8 mouse cellular contexts compared by ENCODE assay signal in the genomic region with DNA sequence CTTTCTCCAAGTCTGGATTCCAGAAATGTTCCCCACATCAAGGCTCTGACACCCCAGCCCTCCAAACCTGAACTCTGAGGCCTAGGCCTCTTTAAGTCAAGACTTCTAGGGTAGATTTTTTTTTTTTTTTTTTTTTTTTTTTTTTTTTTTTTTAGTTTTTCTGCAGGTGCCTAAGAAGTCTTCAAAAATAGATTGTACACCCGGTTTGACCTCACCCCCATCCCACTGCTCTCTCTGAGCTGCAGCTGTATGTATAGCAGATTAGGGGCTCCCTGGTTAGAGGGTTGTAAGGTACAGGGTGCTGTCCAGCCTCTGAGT. TPM values are rescaled to one million over a fixed set of nuclear protein-coding genes. Genes with fewer than 3 reads are reported as not detected.
DNase-seq lines count a peak whose midpoint lies in the region; ATAC-seq and TF ChIP-seq lines count a peak whose summit lies in the region.
"Not testable (repeated sequence)": the region's sequence is repeated elsewhere in the genome, so short reads cannot be mapped to it uniquely, and the experiment has no call there.
"Had no signal": no experiment of that assay in that cellular context is flagged by ENCODE, and none has a peak within 500 bp of the region (broad histone marks: within the 10 kb centered on the region; RNA-seq: fewer than 3 reads in every experiment).

No protein-coding gene starts in this region.

- H3K27me3 ChIP-seq in forebrain, embryonic 13.5 days: peaks cover 20% of the 10 kb centered on the region
- not testable (repeated sequence) for H3K27me3 ChIP-seq in heart, embryonic 15.5 days; intestine, embryonic 15.5 days (replicated peaks); limb, embryonic 14.5 days (ENCODE audit: control insufficient read depth, insufficient read depth, low read length); lung, embryonic 16.5 days (ENCODE audit: control insufficient read depth, insufficient read depth, low read depth, low read length)
- H3K27me3 ChIP-seq in neural tube, embryonic 13.5 days: peaks cover 40% of the 10 kb centered on the region

- H3K36me3 ChIP-seq in forebrain, embryonic 13.5 days (ENCODE audit: poor library complexity, severe bottlenecking); heart, embryonic 15.5 days; intestine, embryonic 15.5 days; lung, embryonic 16.5 days (ENCODE audit: control insufficient read depth, insufficient read depth, low read length); neural tube, embryonic 13.5 days: not testable (repeated sequence)
- H3K36me3 ChIP-seq in limb, embryonic 14.5 days (ENCODE audit: control insufficient read depth, insufficient read depth, low read length): peaks cover 21% of the 10 kb centered on the region

- 0 out of 2 replicates have a peak overlapping the region, but pooled peaks have one; percentile 63 for H3K4me3 ChIP-seq in brown adipose tissue, adult 24 weeks (ENCODE audit: insufficient read depth, low read depth, low read length)
- H3K4me3 ChIP-seq in forebrain, embryonic 13.5 days; intestine, embryonic 15.5 days (replicated peaks); neural tube, embryonic 13.5 days: not testable (repeated sequence)
- H3K4me3 ChIP-seq in heart, embryonic 15.5 days: peak overlapping the region; percentile 55
- 0 out of 2 replicates have a peak overlapping the region, but pooled peaks have one; percentile 29 for H3K4me3 ChIP-seq in limb, embryonic 14.5 days (replicated peaks; ENCODE audit: low read length)
- H3K4me3 ChIP-seq in lung, embryonic 16.5 days (ENCODE audit: low read length): peak overlapping the region; percentile 46

- WGBS in forebrain, embryonic 13.5 days: 14% methylated on average over 1 of the region's 1 CpGs
- 26% methylated on average over 1 of the region's 1 CpGs for WGBS in heart, embryonic 15.5 days
- WGBS in intestine, embryonic 15.5 days: 12% methylated on average over 1 of the region's 1 CpGs
- 17% methylated on average over 1 of the region's 1 CpGs for WGBS in limb, embryonic 14.5 days
- WGBS in lung, embryonic 16.5 days: 8% methylated on average over 1 of the region's 1 CpGs
- WGBS in neural tube, embryonic 13.5 days: 26% methylated on average over 1 of the region's 1 CpGs

- H3K9ac ChIP-seq in forebrain, embryonic 13.5 days; heart, embryonic 15.5 days; intestine, embryonic 15.5 days; limb, embryonic 14.5 days (ENCODE audit: low read depth, low read length, severe bottlenecking); neural tube, embryonic 13.5 days: not testable (repeated sequence)
- peak overlapping the region; percentile 65; the same call in 1 of the 2 replicates for H3K9ac ChIP-seq in lung, embryonic 16.5 days (ENCODE audit: low read length)

- peak overlapping the region; percentile 65 for H3K4me2 ChIP-seq in forebrain, embryonic 13.5 days
- H3K4me2 ChIP-seq in heart, embryonic 15.5 days: peak overlapping the region; percentile 86
- H3K4me2 ChIP-seq in intestine, embryonic 15.5 days (replicated peaks): peak overlapping the region; percentile 67
- peak overlapping the region; percentile 54 for H3K4me2 ChIP-seq in limb, embryonic 14.5 days (replicated peaks; ENCODE audit: low read depth, low read length, severe bottlenecking)
- H3K4me2 ChIP-seq in lung, embryonic 16.5 days (ENCODE audit: low read depth, low read length): peak overlapping the region; percentile 69
- peak overlapping the region; percentile 55 for H3K4me2 ChIP-seq in neural tube, embryonic 13.5 days

- not testable (repeated sequence) for ATAC-seq in forebrain, embryonic 13.5 days; intestine, embryonic 15.5 days; limb, embryonic 14.5 days (ENCODE audit: low FRiP score, low read depth); lung, embryonic 16.5 days (ENCODE audit: low read depth); neural tube, embryonic 13.5 days (ENCODE audit: low read depth)
- peak; percentile 1; the same call in 1 of the 2 replicates for ATAC-seq in heart, embryonic 15.5 days (replicated peaks; ENCODE audit: insufficient number of reproducible peaks, insufficient read depth, low FRiP score, low read depth)

- not testable (repeated sequence) for TF ChIP-seq POLR2A in limb, embryonic 14.5 days (IDR thresholded peaks at IDR 0.05; ENCODE audit: borderline replicate concordance, extremely low read depth, insufficient read depth, insufficient read length)

- H3K9me3 ChIP-seq in forebrain, embryonic 13.5 days (replicated peaks); heart, embryonic 15.5 days (replicated peaks); intestine, embryonic 15.5 days; limb, embryonic 14.5 days (ENCODE audit: control insufficient read depth, low read length); lung, embryonic 16.5 days (ENCODE audit: control insufficient read depth, low read length); neural tube, embryonic 13.5 days: not testable (repeated sequence)

- DNase-seq in limb, embryonic 14.5 days (ENCODE audit: low spot score): not testable (repeated sequence)

- peaks cover 14% of the 10 kb centered on the region for H3K4me1 ChIP-seq in brown adipose tissue, adult 24 weeks (ENCODE audit: control insufficient read depth, insufficient read depth, insufficient read length, low read length)
- peaks cover 39% of the 10 kb centered on the region for H3K4me1 ChIP-seq in forebrain, embryonic 13.5 days
- peaks cover 53% of the 10 kb centered on the region for H3K4me1 ChIP-seq in heart, embryonic 15.5 days (replicated peaks)
- H3K4me1 ChIP-seq in intestine, embryonic 15.5 days (replicated peaks): peaks cover 46% of the 10 kb centered on the region
- peaks cover 49% of the 10 kb centered on the region for H3K4me1 ChIP-seq in limb, embryonic 14.5 days (ENCODE audit: control insufficient read depth, insufficient read depth, low read length)
- H3K4me1 ChIP-seq in lung, embryonic 16.5 days (replicated peaks; ENCODE audit: control insufficient read depth, insufficient read depth, low read length): peaks cover 42% of the 10 kb centered on the region
- peaks cover 48% of the 10 kb centered on the region for H3K4me1 ChIP-seq in neural tube, embryonic 13.5 days (replicated peaks)

- peak overlapping the region; percentile 48; the same call in 1 of the 2 replicates for H3K27ac ChIP-seq in brown adipose tissue, adult 24 weeks (replicated peaks; ENCODE audit: low read depth, low read length)
- H3K27ac ChIP-seq in forebrain, embryonic 13.5 days: 0 out of 2 replicates have a peak overlapping the region, but pooled peaks have one; percentile 19
- H3K27ac ChIP-seq in heart, embryonic 15.5 days: peak overlapping the region; percentile 94
- peak overlapping the region; percentile 95 for H3K27ac ChIP-seq in intestine, embryonic 15.5 days
- peak overlapping the region; percentile 92 for H3K27ac ChIP-seq in limb, embryonic 14.5 days (replicated peaks; ENCODE audit: low read depth, low read length)
- peak overlapping the region; percentile 96 for H3K27ac ChIP-seq in lung, embryonic 16.5 days (ENCODE audit: low read length)
- H3K27ac ChIP-seq in neural tube, embryonic 13.5 days (replicated peaks): peak overlapping the region; percentile 74

RNA-seq across cellular contexts. Expression of a gene that starts 6.4 kb away (rescaled TPM):
- 19.2 and 21.2 TPM in 2 replicates for polyA plus RNA-seq in brown adipose tissue, adult 24 weeks (2012; ENCODE audit: insufficient read depth, insufficient read length, missing spikeins)
- polyA plus RNA-seq in forebrain, embryonic 13.5 days (2015; fragmentation: Nextera tagmentation; extraction: Ambion mirVana): 169 and 177 TPM in 2 replicates
- polyA plus RNA-seq in heart, embryonic 15.5 days (2015; fragmentation: Nextera tagmentation; extraction: Ambion mirVana): 73.6 and 86.5 TPM in 2 replicates
- 131 and 133 TPM in 2 replicates for polyA plus RNA-seq in intestine, embryonic 15.5 days (2015; fragmentation: Nextera tagmentation; extraction: Ambion mirVana)
- 48.9 and 78.6 TPM in 2 replicates for polyA plus RNA-seq in limb, embryonic 14.5 days (2012; rRNA removed)
- 122 and 128 TPM in 2 replicates for polyA plus RNA-seq in limb, embryonic 14.5 days (2014; fragmentation: Nextera tagmentation; extraction: Ambion mirVana)
- 122 and 134 TPM in 2 replicates for polyA plus RNA-seq in lung, embryonic 16.5 days (2015; fragmentation: Nextera tagmentation; extraction: Ambion mirVana)
- polyA plus RNA-seq in neural tube, embryonic 13.5 days (2015; fragmentation: Nextera tagmentation; extraction: Ambion mirVana): 101 and 115 TPM in 2 replicates

RNA-seq across cellular contexts. Expression of a gene that starts 7.7 kb away (rescaled TPM):
- 10.7 and 14.1 TPM in 2 replicates for polyA plus RNA-seq in brown adipose tissue, adult 24 weeks (2012; ENCODE audit: insufficient read depth, insufficient read length, missing spikeins)
- polyA plus RNA-seq in forebrain, embryonic 13.5 days (2015; fragmentation: Nextera tagmentation; extraction: Ambion mirVana): 2.6 and 3.2 TPM in 2 replicates
- 6.2 and 7.5 TPM in 2 replicates for polyA plus RNA-seq in heart, embryonic 15.5 days (2015; fragmentation: Nextera tagmentation; extraction: Ambion mirVana)
- polyA plus RNA-seq in intestine, embryonic 15.5 days (2015; fragmentation: Nextera tagmentation; extraction: Ambion mirVana): 8.8 and 11.8 TPM in 2 replicates
- polyA plus RNA-seq in limb, embryonic 14.5 days (2012; rRNA removed): 30.6 and 43.7 TPM in 2 replicates
- polyA plus RNA-seq in limb, embryonic 14.5 days (2014; fragmentation: Nextera tagmentation; extraction: Ambion mirVana): 18.1 and 20.4 TPM in 2 replicates
- 6.6 and 8.0 TPM in 2 replicates for polyA plus RNA-seq in lung, embryonic 16.5 days (2015; fragmentation: Nextera tagmentation; extraction: Ambion mirVana)
- 2.6 and 2.9 TPM in 2 replicates for polyA plus RNA-seq in neural tube, embryonic 13.5 days (2015; fragmentation: Nextera tagmentation; extraction: Ambion mirVana)

RNA-seq across cellular contexts. Expression of a gene that starts 14.8 kb away (rescaled TPM):
- polyA plus RNA-seq in brown adipose tissue, adult 24 weeks (2012; ENCODE audit: insufficient read depth, insufficient read length, missing spikeins): 20.9 and 27.6 TPM in 2 replicates
- polyA plus RNA-seq in forebrain, embryonic 13.5 days (2015; fragmentation: Nextera tagmentation; extraction: Ambion mirVana): 49.9 and 59.1 TPM in 2 replicates
- polyA plus RNA-seq in heart, embryonic 15.5 days (2015; fragmentation: Nextera tagmentation; extraction: Ambion mirVana): 42.6 and 47.5 TPM in 2 replicates
- polyA plus RNA-seq in intestine, embryonic 15.5 days (2015; fragmentation: Nextera tagmentation; extraction: Ambion mirVana): 58.7 and 67.6 TPM in 2 replicates
- polyA plus RNA-seq in limb, embryonic 14.5 days (2012; rRNA removed): 29.2 and 52.0 TPM in 2 replicates
- polyA plus RNA-seq in limb, embryonic 14.5 days (2014; fragmentation: Nextera tagmentation; extraction: Ambion mirVana): 59.4 and 61.1 TPM in 2 replicates
- polyA plus RNA-seq in lung, embryonic 16.5 days (2015; fragmentation: Nextera tagmentation; extraction: Ambion mirVana): 52.9 and 59.5 TPM in 2 replicates
- 49.2 and 54.2 TPM in 2 replicates for polyA plus RNA-seq in neural tube, embryonic 13.5 days (2015; fragmentation: Nextera tagmentation; extraction: Ambion mirVana)

RNA-seq across cellular contexts. Expression of a gene that starts 33.5 kb away (rescaled TPM):
- polyA plus RNA-seq in brown adipose tissue, adult 24 weeks (2012; ENCODE audit: insufficient read depth, insufficient read length, missing spikeins): 9.0 and 15.7 TPM in 2 replicates
- 25.8 and 25.9 TPM in 2 replicates for polyA plus RNA-seq in forebrain, embryonic 13.5 days (2015; fragmentation: Nextera tagmentation; extraction: Ambion mirVana)
- 13.7 and 15.5 TPM in 2 replicates for polyA plus RNA-seq in heart, embryonic 15.5 days (2015; fragmentation: Nextera tagmentation; extraction: Ambion mirVana)
- polyA plus RNA-seq in intestine, embryonic 15.5 days (2015; fragmentation: Nextera tagmentation; extraction: Ambion mirVana): 24.4 and 28.7 TPM in 2 replicates
- polyA plus RNA-seq in limb, embryonic 14.5 days (2012; rRNA removed): 44.3 and 47.9 TPM in 2 replicates
- polyA plus RNA-seq in limb, embryonic 14.5 days (2014; fragmentation: Nextera tagmentation; extraction: Ambion mirVana): 26.2 and 28.3 TPM in 2 replicates
- polyA plus RNA-seq in lung, embryonic 16.5 days (2015; fragmentation: Nextera tagmentation; extraction: Ambion mirVana): 36.0 and 40.3 TPM in 2 replicates
- 23.6 and 29.1 TPM in 2 replicates for polyA plus RNA-seq in neural tube, embryonic 13.5 days (2015; fragmentation: Nextera tagmentation; extraction: Ambion mirVana)

RNA-seq across cellular contexts. Expression of a gene that starts 51.6 kb away (rescaled TPM):
- 0.52 TPM in 1 of 2 replicates, not detected in the other for polyA plus RNA-seq in brown adipose tissue, adult 24 weeks (2012; ENCODE audit: insufficient read depth, insufficient read length, missing spikeins)
- 12.0 and 13.2 TPM in 2 replicates for polyA plus RNA-seq in forebrain, embryonic 13.5 days (2015; fragmentation: Nextera tagmentation; extraction: Ambion mirVana)
- 0.14 and 0.15 TPM in 2 replicates for polyA plus RNA-seq in heart, embryonic 15.5 days (2015; fragmentation: Nextera tagmentation; extraction: Ambion mirVana)
- polyA plus RNA-seq in intestine, embryonic 15.5 days (2015; fragmentation: Nextera tagmentation; extraction: Ambion mirVana): 0.05 and 0.11 TPM in 2 replicates
- polyA plus RNA-seq in limb, embryonic 14.5 days (2012; rRNA removed): 1.2 and 1.7 TPM in 2 replicates
- 0.97 and 1.2 TPM in 2 replicates for polyA plus RNA-seq in limb, embryonic 14.5 days (2014; fragmentation: Nextera tagmentation; extraction: Ambion mirVana)
- polyA plus RNA-seq in lung, embryonic 16.5 days (2015; fragmentation: Nextera tagmentation; extraction: Ambion mirVana): 0.06 and 0.13 TPM in 2 replicates
- 8.0 and 8.7 TPM in 2 replicates for polyA plus RNA-seq in neural tube, embryonic 13.5 days (2015; fragmentation: Nextera tagmentation; extraction: Ambion mirVana)
- polyA plus RNA-seq: CD4-positive, CD25-positive, alpha-beta regulatory T cell, adult 4 months had no signal

Comparison
In these comparisons a context has a peak if more than half of its experiments do, and no peak if none do; other contexts are left out.
1. H3K27ac ChIP-seq: peak in every context shown above with its lines; median percentile 96 in lung, embryonic 16.5 days; 95 in intestine, embryonic 15.5 days; 94 in heart, embryonic 15.5 days; 92 in limb, embryonic 14.5 days; 74 in neural tube, embryonic 13.5 days; 48 in brown adipose tissue, adult 24 weeks; 19 in forebrain, embryonic 13.5 days.